Mouse (Mus musculus) megakaryocyte, adult 5-6 weeks (primary cell): ENCODE measurements around the gene Sbf2. TPM values are rescaled to one million over a fixed set of nuclear protein-coding genes. Genes with fewer than 3 reads are reported as not detected.
"Not testable (repeated sequence)": the region's sequence is repeated elsewhere in the genome, so short reads cannot be mapped to it uniquely, and the experiment has no call there.

Experiments used
- ATAC-seq: 2 replicates; pipeline ENCODE4 v1.8.0; 2016; ENCODE audit warnings: mild to moderate bottlenecking, inconsistent platforms; ENCODE audit not compliant: poor library complexity, severe bottlenecking
- total RNA-seq, 2 experiments: library from RNA; stranded (forward) in 1 of 2; stranded (reverse) in 1 of 2; fragments of 153-499, 151-499 nt in 1 of 2; fragments of 221-1000, 200-1000 nt in 1 of 2; gene quantifications; 2 replicates each; pipeline versions ENCODE4 v1.2.3 to v1.2.4; 2015 to 2017

The Sbf2 gene
- total RNA-seq (2015) (4.3 and 4.6 TPM in 2 replicates), total RNA-seq (2017) (2.2 and 2.5 TPM in 2 replicates)

GRCm38 (mm10) chr7:110614133-110615063 lies at the start of gene Sbf2:
Sbf2 (minus strand) TSS chr7:110614922.
- peak; percentile 60 for ATAC-seq

GRCm38 (mm10) chr7:110658378-110658928 lies 43.7 kb upstream of the Sbf2 start:
- no peak for ATAC-seq

- no peak for ATAC-seq
These were observed 41.2 kb upstream of the Sbf2 start for GRCm38 (mm10) chr7:110655966-110656365.

- no peak for ATAC-seq
These were observed 40.5 kb upstream of the Sbf2 start for GRCm38 (mm10) chr7:110655230-110655629.

- ATAC-seq, result no peak
These were observed 36.4 kb upstream of the Sbf2 start for GRCm38 (mm10) chr7:110651091-110651490.

GRCm38 (mm10) chr7:110650491-110650890 lies 35.8 kb upstream of the Sbf2 start:
- ATAC-seq, result no peak

GRCm38 (mm10) chr7:110649133-110649987 lies 34.6 kb upstream of the Sbf2 start:
- peak; percentile 87 for ATAC-seq

- ATAC-seq, result no peak
These were observed 33.8 kb upstream of the Sbf2 start for GRCm38 (mm10) chr7:110648455-110649085.

GRCm38 (mm10) chr7:110647559-110648454 lies 33.1 kb upstream of the Sbf2 start:
- ATAC-seq, result no peak

GRCm38 (mm10) chr7:110646611-110647407 lies 32.1 kb upstream of the Sbf2 start:
- ATAC-seq, result no peak

- ATAC-seq, result no peak
These were observed 31.1 kb upstream of the Sbf2 start for GRCm38 (mm10) chr7:110645859-110646258.

- ATAC-seq, result peak; percentile 28; the same call in 1 of the 2 replicates
These were observed 30.6 kb upstream of the Sbf2 start for GRCm38 (mm10) chr7:110645311-110645710.

- ATAC-seq, result not testable (repeated sequence)
These were observed 25.2 kb upstream of the Sbf2 start for GRCm38 (mm10) chr7:110639958-110640357.

- ATAC-seq, result no peak
These were observed 24.7 kb upstream of the Sbf2 start for GRCm38 (mm10) chr7:110639291-110639915.

GRCm38 (mm10) chr7:110638305-110639110 lies 23.8 kb upstream of the Sbf2 start:
- no peak for ATAC-seq

GRCm38 (mm10) chr7:110636559-110636958 lies 21.8 kb upstream of the Sbf2 start:
- no peak for ATAC-seq

GRCm38 (mm10) chr7:110635929-110636328 lies 21.2 kb upstream of the Sbf2 start:
- no peak for ATAC-seq
